Mouse (Mus musculus) ovary, postnatal 10 days (tissue): Measurements from ENCODE around the gene Sept1.

Experiments
- DNase-seq: peaks from one replicate; pipeline ENCODE4 v3.0.0; 2022; ENCODE audit warnings: low spot score

Sept1 gene

DNA sequence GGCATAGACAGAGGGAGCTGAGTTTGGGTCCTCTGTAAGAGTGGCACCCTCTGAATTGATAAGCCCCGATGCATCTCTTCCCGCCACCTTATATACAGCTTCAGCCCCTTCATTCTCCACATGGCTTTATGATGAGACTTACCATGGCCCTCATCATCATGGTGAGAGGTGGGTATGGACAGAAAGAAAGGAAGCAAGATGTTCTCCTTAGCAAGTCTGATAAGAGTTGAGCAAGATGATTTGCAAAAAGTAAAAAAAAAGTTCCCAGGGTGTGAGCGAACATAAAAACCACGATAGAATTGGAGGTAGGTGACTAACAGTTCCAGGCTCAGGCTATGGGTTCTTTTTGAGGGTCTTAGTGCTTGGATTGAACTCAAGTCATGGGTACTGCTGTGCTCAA is 14.3 kb downstream of the Sept1 start:
- DNase-seq, result no peak

DNA sequence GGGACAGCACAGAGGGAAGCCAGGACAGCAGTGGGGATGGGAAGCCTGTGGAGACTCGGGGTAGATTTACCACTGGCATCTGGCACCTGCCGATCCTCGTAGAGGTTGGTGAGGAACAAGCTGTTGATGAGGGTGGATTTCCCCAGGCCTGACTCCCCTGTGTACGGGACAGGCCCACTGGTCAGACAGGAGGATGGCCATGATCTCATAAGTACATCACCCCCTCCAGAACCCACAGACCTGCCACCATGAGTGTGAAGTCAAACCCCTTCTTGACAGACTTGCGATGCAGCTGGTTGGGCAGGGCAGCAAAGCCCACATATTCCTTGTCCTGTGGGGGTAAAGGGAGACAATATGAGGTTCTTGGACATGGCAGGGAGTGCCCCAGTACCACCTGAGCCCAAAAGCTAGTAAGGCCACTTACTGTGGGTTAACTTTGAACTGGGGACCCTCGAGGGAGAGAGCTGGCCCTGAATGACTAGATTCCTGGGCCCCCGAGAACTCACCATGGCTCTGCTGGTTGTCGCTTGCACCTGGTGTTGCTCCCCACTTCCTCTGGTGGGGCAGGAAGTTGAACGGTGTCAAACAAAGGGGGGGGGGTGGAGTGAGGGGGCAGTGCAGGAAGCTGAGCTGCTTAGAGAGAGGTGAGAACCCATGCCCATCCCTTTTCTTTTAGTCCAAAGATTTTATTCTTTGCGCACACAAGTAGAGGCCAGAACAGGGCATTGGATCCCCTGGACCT is 14.9 kb downstream of the Sept1 start:
- no peak for DNase-seq

DNA sequence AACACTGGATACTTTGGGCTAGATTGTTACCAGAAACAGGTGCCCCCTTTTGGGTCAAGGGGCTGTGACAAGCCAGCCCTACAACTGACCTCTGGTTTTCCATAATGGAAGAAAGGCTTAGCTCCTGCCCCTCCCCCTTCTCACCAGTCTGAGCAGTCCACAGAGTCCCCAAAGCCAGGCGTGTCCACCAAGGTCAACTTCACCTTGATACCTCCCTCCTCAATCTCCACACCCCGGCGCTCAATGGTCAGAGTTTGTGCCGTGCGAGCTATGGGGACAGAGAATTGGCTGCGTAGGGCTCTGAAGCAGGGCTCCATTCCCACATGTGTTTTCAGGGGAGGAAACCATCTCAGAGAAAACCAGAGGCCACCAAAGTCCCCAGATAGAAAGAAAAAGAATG is 15.5 kb downstream of the Sept1 start:
- no peak for DNase-seq

DNA sequence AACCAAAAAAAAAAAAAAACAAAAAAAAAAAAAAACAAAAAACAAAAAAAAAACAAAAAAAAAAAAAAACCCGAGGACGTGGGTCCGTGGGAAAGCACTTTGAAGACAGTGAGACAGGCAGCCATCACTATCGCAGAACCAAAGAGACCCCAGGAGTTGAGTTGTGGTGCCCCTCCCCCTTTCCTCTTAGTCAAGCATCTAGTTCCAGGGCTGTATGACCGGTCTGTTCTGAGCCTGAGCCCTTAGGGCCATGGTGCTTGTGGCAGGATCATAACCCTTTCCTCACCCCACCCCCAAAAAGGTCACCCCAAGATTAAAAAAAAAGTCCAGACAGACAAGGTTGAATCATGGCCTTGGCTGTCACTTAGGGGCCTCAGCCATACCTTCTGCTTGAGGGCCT is 16.6 kb downstream of the Sept1 start:
- no peak for DNase-seq

DNA sequence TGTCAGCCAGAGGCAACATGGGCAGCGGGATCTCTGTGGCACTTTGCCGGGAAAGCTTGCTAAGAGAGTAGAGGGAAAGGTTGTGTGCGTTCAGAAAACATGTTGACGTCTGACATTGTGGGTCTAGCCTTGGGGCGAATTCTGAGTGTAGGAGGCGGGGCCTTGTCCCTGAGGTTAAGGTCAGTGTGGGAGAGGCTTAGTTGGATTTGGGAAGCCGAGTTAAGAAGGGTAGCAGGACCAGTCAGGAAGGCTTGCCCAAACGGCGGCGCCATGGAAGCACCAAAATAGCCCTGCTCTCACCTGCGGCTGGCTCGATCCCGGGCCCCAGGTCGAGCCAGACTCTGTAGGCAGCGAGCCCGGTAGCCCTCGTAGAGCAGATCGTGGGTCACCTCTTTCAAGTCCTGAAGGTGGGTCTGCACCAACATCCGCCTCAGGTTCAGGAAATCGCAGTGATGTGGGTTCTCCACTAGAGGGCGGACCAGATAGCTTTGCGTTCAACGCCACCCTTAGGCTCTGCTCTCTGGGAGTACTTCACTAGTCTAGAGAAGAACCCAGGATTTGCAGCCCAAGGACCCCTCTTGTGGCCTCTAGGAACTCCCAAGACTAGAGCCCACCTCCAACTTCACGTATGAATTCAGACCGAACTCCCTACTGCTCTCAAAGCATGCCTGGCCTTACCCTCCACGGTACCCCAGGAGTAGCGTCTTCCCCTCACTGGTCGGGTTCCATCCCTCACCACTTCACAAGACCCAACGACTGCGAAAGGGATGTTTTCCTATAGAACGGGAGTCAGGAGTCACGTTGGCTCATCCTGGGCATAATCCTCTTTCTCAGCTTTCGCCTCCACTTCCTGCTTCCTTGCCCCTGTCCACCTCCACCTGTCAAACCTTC is 17.7 kb downstream of the Sept1 start:
- DNase-seq, result peak; percentile 33

DNA sequence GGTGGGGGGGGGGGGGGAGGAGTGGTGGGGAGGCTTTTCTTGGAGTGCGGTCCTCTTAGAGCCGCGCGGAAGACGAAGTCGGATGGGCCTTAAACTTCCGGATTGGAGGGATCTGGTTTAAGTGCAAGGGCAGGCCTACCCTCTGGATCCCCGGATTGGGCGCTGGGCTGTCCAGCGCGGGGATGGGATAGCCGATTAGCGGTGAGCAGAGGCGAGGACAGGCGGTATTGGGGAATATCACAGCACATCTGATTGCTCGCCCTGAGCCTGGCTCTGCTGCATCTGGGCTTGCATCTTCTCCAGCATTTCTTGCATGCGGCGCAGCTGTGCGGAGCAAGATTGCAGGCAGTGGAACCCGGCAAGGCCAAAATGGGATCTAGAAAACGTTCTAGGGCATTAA is 18.4 kb downstream of the Sept1 start:
- no peak for DNase-seq

DNA sequence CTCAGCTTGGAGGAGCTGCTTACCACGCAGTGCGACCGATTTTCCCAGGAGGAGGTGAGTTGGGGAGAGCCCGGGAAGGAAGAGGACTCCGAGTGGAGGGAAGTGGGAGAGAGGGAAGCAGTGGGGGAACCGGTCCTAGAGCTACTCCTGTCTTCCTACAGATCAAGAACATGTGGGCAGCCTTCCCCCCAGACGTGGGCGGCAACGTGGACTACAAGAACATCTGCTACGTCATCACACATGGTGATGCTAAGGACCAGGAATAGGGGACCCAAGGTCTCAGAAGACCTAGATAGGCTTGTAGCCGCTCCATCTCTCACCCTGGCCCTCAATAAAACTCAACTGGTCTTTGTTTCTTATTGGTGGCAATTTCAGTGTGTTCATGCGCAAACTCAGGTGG is 19.0 kb downstream of the Sept1 start:
- DNase-seq, result no peak

DNA sequence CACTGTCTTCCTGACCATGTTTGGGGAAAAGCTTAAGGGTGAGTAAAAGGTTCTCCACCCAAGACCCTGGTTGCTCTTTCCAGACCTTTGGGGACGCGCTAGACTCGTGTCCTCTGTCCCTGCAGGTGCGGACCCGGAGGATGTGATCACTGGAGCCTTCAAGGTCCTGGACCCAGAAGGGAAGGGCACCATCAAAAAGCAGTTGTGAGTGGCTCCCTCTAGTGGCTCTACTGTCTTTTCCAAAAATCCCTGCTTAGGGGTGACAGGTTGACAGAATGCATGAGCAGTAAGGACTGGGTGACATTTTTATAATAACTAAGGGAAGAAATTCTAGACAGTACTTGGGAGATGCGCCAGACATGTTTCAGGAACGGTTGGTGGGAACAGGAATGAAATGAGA is 19.4 kb downstream of the Sept1 start:
- DNase-seq, result no peak

DNA sequence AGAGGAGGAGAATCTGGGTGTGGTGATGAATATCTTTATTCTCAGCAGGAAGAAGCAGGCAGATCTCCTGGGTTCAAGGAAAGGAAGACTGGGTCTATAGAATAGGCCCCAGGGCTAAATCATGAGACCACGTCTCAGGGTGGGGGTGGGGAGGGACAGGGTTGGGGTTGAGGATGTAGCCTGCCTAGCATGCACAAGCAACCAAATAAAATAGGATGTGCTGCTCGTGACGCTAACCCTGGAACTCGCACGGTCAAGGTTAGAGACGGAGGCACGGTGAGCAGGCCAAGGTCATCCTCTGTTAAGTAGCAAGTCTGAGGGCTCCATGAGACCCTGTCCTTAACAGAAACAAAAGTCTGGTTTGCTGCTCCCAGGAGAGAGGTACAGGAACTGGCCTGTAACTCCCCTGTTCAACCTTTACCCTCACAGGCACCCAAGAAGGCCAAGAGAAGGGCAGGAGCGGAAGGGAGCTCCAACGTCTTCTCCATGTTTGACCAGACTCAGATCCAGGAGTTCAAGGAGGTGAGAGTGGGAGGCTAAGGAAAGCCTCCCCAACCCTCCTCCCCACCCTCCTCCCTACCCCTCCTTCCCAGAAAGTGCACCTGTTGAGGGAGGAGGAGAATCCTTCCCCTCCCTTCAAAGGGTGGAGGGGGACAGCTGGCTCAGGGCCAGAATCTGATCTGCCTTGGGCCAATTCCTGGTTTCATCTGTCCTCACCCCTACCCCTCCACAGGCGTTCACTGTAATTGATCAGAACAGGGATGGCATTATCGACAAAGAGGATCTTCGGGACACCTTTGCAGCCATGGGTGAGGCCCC is 20.3 kb downstream of the Sept1 start:
- no peak for DNase-seq

DNA sequence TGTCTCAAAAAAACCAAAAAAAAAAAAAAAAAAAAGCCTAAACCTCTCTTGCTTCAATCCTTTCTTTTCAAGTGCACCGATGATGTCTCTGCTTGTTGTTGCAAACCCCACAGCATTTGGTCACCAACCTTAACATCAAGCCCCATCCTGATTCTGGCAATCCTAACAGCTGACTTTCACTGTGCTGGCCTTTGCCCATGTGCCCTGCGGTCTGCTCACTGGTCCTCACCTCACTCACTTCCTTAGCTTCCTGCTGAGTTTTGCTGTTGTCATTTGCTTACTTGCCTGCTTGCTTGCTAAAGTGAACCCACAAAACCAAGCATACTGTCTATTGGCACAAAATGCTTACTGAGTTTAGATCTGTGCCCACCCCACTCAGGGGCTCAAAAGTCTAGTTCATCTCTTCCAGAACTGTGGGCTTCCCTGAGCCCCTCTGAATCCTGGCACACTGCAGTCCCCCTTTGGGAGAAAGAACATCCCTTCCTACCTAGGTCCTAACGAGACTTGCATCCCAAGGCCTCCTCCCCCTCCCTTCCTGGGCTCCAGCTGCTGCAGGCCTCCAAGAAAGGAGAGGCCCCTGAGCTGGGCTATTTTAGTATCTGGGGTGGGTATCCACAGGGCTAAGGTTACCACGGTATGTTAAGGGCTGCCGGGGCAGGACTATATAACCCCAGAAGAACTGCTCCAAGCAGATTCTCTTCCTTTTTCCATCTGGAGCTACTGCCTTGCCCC is 21.8 kb downstream of the Sept1 start:
- no peak for DNase-seq

DNA sequence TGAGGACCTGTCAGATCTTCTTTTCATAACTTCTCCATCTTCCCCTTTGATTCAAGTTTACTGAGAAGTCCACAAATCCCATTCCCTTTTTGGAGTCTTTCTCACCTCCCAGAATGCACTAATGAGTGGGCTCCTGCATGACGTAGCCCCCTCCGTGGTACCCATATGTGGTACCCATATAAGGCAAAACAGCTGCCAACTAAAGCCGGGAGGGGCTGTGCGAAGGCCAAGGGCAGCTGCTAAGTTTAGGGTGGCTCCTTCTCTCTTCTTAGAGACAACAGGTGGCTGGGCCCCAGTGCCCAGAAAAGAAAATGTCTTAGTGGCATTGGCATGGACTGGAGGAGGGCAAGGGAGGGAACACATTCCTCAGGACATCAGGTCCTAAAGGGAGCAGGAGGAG is 22.7 kb downstream of the Sept1 start:
- no peak for DNase-seq

DNA sequence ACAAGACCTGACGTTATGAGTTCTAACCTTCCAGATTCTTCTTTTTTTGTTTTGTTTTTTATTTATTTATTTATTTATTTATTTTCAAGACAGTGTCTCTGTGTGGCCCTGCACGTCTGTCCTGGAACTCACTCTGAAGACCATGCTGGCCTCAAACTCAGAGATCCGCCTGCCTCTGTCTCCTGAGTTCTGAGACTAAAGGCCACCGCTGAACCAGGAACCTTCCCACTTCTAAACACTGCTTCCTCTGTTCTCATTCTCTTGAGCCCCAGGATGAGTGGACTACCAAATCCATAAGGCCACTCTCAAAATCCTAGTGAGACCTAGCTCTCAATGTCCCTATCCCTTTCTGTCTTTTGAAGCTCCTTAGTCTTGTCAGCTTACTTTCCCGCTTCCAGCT is 23.1 kb downstream of the Sept1 start:
- no peak for DNase-seq

DNA sequence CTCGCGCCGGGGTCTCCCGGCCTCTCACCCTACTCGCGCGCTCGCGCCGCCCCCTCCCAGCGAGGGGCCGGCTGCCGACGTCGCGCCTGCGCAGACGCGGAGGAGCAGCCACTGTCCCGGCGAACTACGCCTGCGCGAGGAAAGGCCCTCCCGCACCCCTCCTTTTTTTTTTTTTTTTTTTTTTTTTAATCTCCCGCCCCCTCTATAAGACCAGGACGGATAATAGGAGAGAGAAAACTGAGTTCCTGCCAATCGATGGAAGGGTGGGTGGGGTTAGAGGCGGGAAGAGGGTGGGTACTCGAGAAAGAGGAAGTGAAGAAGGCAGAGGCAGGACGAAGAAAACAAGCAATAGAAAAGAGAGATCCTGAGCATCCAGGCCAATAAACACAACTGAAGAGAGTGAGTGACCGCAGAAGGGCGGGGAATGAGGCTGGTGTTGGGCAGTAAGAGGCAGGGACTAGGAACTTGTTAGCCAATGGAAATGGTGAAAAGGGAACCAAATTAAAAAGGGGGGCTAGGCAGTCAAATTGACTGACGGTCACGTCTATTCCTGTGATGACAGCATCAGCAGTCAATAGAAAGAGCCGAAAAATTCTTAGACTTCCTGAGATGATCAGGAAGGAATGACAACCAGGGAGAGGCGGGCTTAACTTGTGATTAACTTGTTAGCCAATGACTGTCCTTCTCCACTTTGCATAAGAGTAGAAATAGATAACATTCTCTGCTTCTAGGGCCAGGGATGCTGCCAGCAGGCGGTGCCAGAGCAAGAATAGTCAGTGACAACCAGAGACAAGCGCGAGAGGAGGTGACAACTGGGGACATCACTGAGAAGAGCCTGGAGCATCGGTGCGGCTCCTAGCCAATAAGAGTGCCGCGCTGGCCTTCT is 24.1 kb downstream of the Sept1 start, which contains the start of gene Mylpf:
Gene Mylpf (plus strand): TSS at position 338 of the 886 bp plus-strand sequence.
- peak; percentile 80 for DNase-seq

DNA sequence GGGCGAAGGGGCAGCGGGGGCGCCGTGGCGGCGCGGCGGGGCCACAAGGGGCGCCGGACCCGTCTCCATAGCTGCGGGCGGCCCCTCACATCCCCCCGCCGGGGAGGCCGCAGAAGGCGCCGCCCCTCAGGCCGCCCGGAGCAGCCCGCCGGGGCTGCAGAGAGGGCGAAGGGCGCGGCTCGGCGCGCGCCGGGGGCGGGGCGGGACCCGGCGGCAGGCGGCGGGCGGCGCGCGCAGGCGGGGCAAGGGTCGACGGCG is 24.7 kb downstream of the Sept1 start, which contains the start of gene Tbc1d10b:
Gene Tbc1d10b (minus strand): TSS at position 174 of the 258 bp plus-strand sequence.
- no peak for DNase-seq

DNA sequence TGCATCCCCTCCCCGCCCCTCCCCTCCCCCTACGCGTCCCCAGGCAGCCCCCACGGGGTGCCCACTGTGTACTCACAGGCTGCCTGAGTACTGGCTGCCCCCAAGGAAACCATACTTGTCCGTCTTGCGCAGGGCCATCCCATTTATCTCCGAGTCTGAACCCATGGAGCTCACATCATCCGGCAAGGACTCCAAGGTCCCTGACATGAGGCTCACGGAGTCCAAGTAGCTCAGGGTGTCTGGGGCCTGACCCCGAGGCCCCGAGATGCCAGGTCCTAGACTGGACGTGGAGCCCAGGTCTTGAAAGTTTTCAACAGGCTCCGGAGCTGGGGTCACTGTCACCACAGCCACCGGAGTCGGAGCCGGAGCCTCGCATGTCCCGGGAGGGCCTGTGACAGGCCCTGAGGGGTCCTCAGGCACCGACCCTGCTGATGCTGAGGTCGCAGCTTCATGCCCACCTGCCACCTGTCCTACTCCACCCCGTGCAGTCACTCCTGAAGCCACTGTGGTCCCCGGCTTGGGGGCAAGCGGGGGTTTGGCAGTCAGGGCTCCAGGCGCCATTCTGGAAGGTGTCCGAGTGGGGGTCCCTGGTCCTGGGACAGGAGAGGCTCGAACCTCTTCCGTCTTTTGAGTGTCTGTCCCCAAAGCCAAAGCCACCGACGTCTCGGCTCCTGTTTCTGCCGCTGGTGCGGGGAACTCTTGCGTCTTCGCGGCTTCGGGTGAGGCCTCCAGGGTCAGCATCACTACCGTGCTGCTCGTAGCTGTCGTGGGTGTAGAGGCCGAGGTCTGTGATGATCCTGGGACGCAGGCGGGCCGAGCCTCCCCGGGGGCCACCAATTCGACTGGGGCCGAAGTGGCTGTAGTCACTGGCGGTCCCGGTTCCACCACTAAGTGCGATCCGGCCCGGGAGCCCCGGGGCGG is 25.3 kb downstream of the Sept1 start:
- peak; percentile 33 for DNase-seq

DNA sequence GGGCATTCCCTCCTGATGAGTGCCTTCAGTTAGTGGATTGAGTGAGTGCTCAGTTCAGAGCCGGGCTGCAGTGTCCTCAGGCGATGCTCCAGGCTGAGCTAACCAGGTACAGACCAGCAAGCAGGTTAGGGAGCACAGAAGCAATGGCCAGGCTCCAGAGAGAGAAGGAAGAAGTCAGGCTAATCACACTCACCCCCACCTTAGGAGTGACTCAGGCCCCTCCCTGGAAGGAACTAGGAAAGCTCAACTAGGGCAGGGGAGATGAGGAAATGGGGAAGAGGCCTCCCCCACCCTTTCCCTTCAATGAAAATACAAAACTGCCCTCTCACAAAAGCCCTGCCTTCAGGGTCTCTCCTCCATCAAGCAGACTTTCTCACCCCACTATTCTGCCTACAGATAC is 26.3 kb downstream of the Sept1 start:
- DNase-seq, result no peak

DNA sequence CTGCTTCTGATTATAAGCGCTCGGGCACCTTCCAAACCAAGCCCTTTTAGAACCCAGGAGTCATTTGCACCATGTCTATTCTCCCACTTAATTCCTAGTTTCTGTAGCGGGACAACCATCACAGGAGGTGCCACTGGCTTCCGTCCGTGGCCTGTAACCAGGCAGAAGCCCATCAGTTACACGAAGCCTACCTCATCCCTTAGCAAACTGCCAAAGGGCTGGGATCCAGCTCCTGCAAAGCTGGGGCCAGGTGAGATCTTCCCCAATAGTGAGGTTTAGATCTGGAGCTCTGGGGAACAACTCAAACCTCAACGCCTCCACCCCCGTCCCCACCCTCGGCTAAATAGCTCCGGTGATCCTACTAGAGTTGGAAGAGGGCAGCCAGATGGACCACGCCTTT is 36.4 kb downstream of the Sept1 start:
- DNase-seq, result no peak

DNA sequence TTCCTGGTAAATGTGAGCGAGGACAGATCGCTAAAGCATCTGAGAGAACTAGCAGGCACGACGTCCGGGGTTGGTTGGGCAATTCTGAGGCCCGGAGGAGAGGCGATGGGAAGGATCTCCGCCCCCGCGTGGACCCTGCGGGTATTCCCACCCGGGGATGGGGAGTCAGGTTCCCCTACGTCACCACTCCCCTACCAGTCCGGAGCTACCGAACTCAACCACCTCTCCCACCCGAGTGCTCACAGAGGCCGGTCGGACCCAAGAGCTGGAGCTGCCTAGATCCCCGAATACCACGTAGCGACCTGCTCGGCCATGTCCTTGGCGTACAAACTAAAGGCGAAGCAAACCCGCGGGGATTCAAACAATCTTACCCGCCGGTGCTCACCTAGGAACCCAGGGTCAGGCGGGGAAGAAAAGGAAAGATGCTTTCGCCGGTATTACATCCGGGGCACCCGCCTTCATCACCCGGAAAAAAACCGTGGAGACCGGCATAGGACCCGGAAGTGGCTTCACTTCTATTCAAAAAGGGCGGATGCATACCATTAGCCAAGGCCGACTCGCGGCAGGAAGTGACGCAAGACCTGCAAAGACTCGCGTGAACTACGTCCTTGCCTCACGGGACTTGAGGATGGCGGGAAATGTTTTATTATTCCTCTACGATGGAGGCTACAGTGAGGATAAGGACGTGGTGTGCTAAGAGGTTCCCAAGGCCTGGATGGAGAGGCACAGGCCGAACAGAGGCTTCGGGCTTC is 37.2 kb downstream of the Sept1 start, which contains the start of gene Cd2bp2:
Gene Cd2bp2 (minus strand): TSS at position 507 of the 752 bp plus-strand sequence.
- peak; percentile 76 for DNase-seq

DNA sequence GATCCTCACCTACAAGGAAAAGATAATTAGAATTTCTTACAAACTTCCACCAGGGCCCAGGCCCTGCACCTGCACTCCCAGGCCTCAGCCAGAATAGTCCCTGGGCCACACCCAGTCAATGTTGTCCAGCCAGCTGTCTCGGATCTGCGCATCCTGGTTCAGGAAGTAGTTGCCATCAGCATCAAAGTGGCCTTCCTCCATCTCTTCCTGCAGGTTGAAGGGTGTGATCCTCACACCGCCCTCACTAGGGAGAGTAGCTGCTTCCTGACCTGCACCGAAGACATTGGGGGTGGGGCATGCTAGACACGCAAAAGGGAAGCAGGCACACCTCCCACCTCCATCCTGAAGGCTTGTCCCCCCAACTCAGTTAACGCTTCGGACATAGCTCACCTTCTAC is 38.3 kb downstream of the Sept1 start:
- no peak for DNase-seq
